Comparison of ENCODE assay signal across 7 mouse cellular contexts in genomic region chr11:102267480-102267879, GRCm38 (mm10). TPM values are rescaled to one million over a fixed set of nuclear protein-coding genes. Genes with fewer than 3 reads are reported as not detected.
DNase-seq lines count a peak whose midpoint lies in the region; ATAC-seq lines count a peak whose summit lies in the region.

No protein-coding gene starts in this region.

- intact Hi-C loops in gastrocnemius, postnatal 14 days (cut with DNase I; ENCODE audit: low total_unique reads): loop anchor here (10.0 kb wide), 2 partner anchors 63 to 163 kb away; partner anchors contain the start of genes Ppy and Pyy
- intact Hi-C loops in left cerebral cortex, postnatal 25 days (cut with DNase I): no loop called here

- DNase-seq in adrenal gland, adult (ENCODE audit: inconsistent age in 2 of 2, low spot score in 1 of 2): peak; percentile 81 to 91
- DNase-seq in gastrocnemius, postnatal 14 days: peak; percentile 83
- DNase-seq in induced T-regulatory cell, adult 2 months (ENCODE audit: low read depth): peak; percentile 68
- DNase-seq in left cerebral cortex, postnatal 25 days (ENCODE audit: low spot score in 2 of 2): peak; percentile 70 to 80
- peak; percentile 78 for DNase-seq in mesoderm, embryonic 11.5 days (ENCODE audit: low read depth, low spot score)
- DNase-seq in skeletal muscle tissue, adult 2 months (ENCODE audit: low read depth, low spot score): peak; percentile 77

- ATAC-seq in common myeloid progenitor, adult 5-6 weeks (replicated peaks; ENCODE audit: low read depth, poor library complexity, severe bottlenecking): peak; percentile 81

RNA-seq across cellular contexts. Expression of gene Asb16, which starts 1.1 kb away (rescaled TPM):
- total RNA-seq in common myeloid progenitor, adult 5-6 weeks (2017): 0.18 and 1.5 TPM in 2 replicates
- total RNA-seq in gastrocnemius, postnatal 14 days (2021): 10 to 100 TPM; 58.9 to 61.2 TPM
- total RNA-seq in left cerebral cortex, postnatal 25 days (2021): 1 to 10 TPM; 1.2 TPM

RNA-seq across cellular contexts. Expression of gene Tmub2, which starts 17.3 kb away (rescaled TPM):
- total RNA-seq in common myeloid progenitor, adult 5-6 weeks (2017): 24.4 and 27.5 TPM in 2 replicates
- total RNA-seq in gastrocnemius, postnatal 14 days (2021): 10 to 100 TPM; 14.8 to 14.9 TPM
- total RNA-seq in left cerebral cortex, postnatal 25 days (2021): 10 to 100 TPM; 67.8 to 71.4 TPM

RNA-seq across cellular contexts. Expression of gene BC030867, which starts 18.8 kb away (rescaled TPM):
- total RNA-seq in common myeloid progenitor, adult 5-6 weeks (2017): 4.8 and 5.3 TPM in 2 replicates
- total RNA-seq in gastrocnemius, postnatal 14 days (2021): under 1 TPM; 0.11 to 0.47 TPM
- total RNA-seq in left cerebral cortex, postnatal 25 days (2021): 1 to 10 TPM in 1 of 2 experiments, under 1 TPM in 1; 0.94 to 1.1 TPM

RNA-seq across cellular contexts. Expression of gene Atxn7l3, which starts 29.0 kb away (rescaled TPM):
- total RNA-seq in common myeloid progenitor, adult 5-6 weeks (2017): 19.4 and 30.4 TPM in 2 replicates
- total RNA-seq in gastrocnemius, postnatal 14 days (2021): 10 to 100 TPM; 15.9 to 17.5 TPM
- 100 to 1,000 TPM; 231 to 242 TPM for total RNA-seq in left cerebral cortex, postnatal 25 days (2021)

RNA-seq across cellular contexts. Expression of gene Hdac5, which starts 37.5 kb away (rescaled TPM):
- 20.7 and 26.0 TPM in 2 replicates for total RNA-seq in common myeloid progenitor, adult 5-6 weeks (2017)
- total RNA-seq in gastrocnemius, postnatal 14 days (2021): 10 to 100 TPM; 59.5 to 65.6 TPM
- 100 to 1,000 TPM; 243 to 261 TPM for total RNA-seq in left cerebral cortex, postnatal 25 days (2021)

Comparison
In these comparisons a context has a peak if more than half of its experiments do, and no peak if none do; other contexts are left out.
1. Peak in every context shown above with its lines: DNase-seq and ATAC-seq.
2. RNA of gene Asb16, which starts 1.1 kb away (total RNA-seq): 58.9 to 61.2 TPM in gastrocnemius, postnatal 14 days; 1.2 TPM in left cerebral cortex, postnatal 25 days and 0.18 to 1.5 TPM in common myeloid progenitor, adult 5-6 weeks; every median in the first group is over 10 times any median in the second.